8 mouse cellular contexts compared by ENCODE assay signal in genomic region chr4:12170986-12171317, GRCm38 (mm10). TPM values are rescaled to one million over a fixed set of nuclear protein-coding genes. Genes with fewer than 3 reads are reported as not detected.
DNase-seq lines count a peak whose midpoint lies in the region; ATAC-seq and TF ChIP-seq lines count a peak whose summit lies in the region.

No protein-coding gene starts in this region.

- intact Hi-C loops in heart, postnatal 14 days (cut with DNase I), result no loop called here
- intact Hi-C loops in gastrocnemius, postnatal 36 days (cut with DNase I), result no loop called here
- intact Hi-C loops in left cerebral cortex, postnatal 10 days (cut with DNase I), result no loop called here

- H3K27me3 ChIP-seq in heart, embryonic 13.5 days (replicated peaks), result no peaks in the 10 kb centered on the region
- H3K27me3 ChIP-seq in E14TG2a.4 (ENCODE audit: insufficient read depth, low read length), result 0 out of 2 replicates have a peak, but pooled peaks cover 3% of the 10 kb centered on the region
- no peaks in the 10 kb centered on the region for H3K27me3 ChIP-seq in forebrain, embryonic 15.5 days
- H3K27me3 ChIP-seq in liver, embryonic 16.5 days (ENCODE audit: control insufficient read depth, insufficient read depth, low read depth, low read length), result peaks cover 5% of the 10 kb centered on the region

- H3K27ac ChIP-seq in heart, embryonic 13.5 days (replicated peaks), result peak overlapping the region; percentile 84
- H3K27ac ChIP-seq in forebrain, embryonic 15.5 days (replicated peaks), result peak overlapping the region; percentile 94
- H3K27ac ChIP-seq in liver, embryonic 16.5 days (ENCODE audit: low read length), result no peak overlapping the region; the same call in 1 of the 2 replicates

- H3K4me1 ChIP-seq in heart, embryonic 13.5 days, result peaks cover 8% of the 10 kb centered on the region
- H3K4me1 ChIP-seq in E14TG2a.4 (replicated peaks; ENCODE audit: low read depth, low read length), result peaks cover 12% of the 10 kb centered on the region
- peaks cover 13% of the 10 kb centered on the region for H3K4me1 ChIP-seq in forebrain, embryonic 15.5 days
- H3K4me1 ChIP-seq in liver, embryonic 16.5 days (ENCODE audit: control insufficient read depth, low read depth, low read length), result peaks cover 3% of the 10 kb centered on the region

- peaks cover 31% of the 10 kb centered on the region for H3K36me3 ChIP-seq in heart, embryonic 13.5 days
- peaks cover 20% of the 10 kb centered on the region for H3K36me3 ChIP-seq in E14TG2a.4 (ENCODE audit: insufficient read depth, low read length)
- H3K36me3 ChIP-seq in forebrain, embryonic 15.5 days, result peaks cover 22% of the 10 kb centered on the region
- H3K36me3 ChIP-seq in liver, embryonic 16.5 days (ENCODE audit: control insufficient read depth, insufficient read depth), result no peaks in the 10 kb centered on the region; the same call in 1 of the 2 replicates

- ATAC-seq in heart, embryonic 13.5 days (ENCODE audit: extremely low read depth, insufficient number of reproducible peaks, low FRiP score, low TSS enrichment), result no peak
- ATAC-seq in forebrain, embryonic 15.5 days (replicated peaks), result no peak
- ATAC-seq in liver, embryonic 16.5 days (ENCODE audit: low read depth), result no peak

- no peaks in the 10 kb centered on the region for H3K9me3 ChIP-seq in heart, embryonic 13.5 days
- H3K9me3 ChIP-seq in E14TG2a.4 (ENCODE audit: low read length), result no peaks in the 10 kb centered on the region
- no peaks in the 10 kb centered on the region for H3K9me3 ChIP-seq in forebrain, embryonic 15.5 days
- H3K9me3 ChIP-seq in liver, embryonic 16.5 days (replicated peaks; ENCODE audit: control insufficient read depth, low read length), result no peaks in the 10 kb centered on the region

- H3K4me3 ChIP-seq in heart, embryonic 13.5 days, result peak overlapping the region; percentile 81
- peak overlapping the region; percentile 90 for H3K4me3 ChIP-seq in E14TG2a.4 (replicated peaks; ENCODE audit: low read length)
- peak overlapping the region; percentile 94 for H3K4me3 ChIP-seq in forebrain, embryonic 15.5 days
- peak overlapping the region; percentile 70 for H3K4me3 ChIP-seq in liver, embryonic 16.5 days (ENCODE audit: low read depth, low read length)

- H3K9ac ChIP-seq in heart, embryonic 13.5 days, result peak overlapping the region; percentile 93
- H3K9ac ChIP-seq in forebrain, embryonic 15.5 days (replicated peaks), result peak overlapping the region; percentile 98
- H3K9ac ChIP-seq in liver, embryonic 16.5 days (ENCODE audit: low read depth, low read length), result peak overlapping the region; percentile 71

- TF ChIP-seq CTCF in E14TG2a.4 (conservative IDR thresholded peaks at IDR 0.05; ENCODE audit: low read length), result no peak

- peak overlapping the region; percentile 74 for H3K4me2 ChIP-seq in heart, embryonic 13.5 days
- H3K4me2 ChIP-seq in forebrain, embryonic 15.5 days (replicated peaks), result peak overlapping the region; percentile 70
- H3K4me2 ChIP-seq in liver, embryonic 16.5 days (ENCODE audit: low read depth, low read length), result peak overlapping the region; percentile 71

- WGBS in heart, embryonic 13.5 days, result 16% methylated on average over 9 of the region's 9 CpGs
- 8% methylated on average over 9 of the region's 9 CpGs for WGBS in forebrain, embryonic 15.5 days
- 18% methylated on average over 9 of the region's 9 CpGs for WGBS in liver, embryonic 16.5 days (ENCODE audit: insufficient replicate concordance)

- no peak for DNase-seq in heart, postnatal 14 days
- DNase-seq in frontal cortex, postnatal 10 days (ENCODE audit: low spot score in 2 of 2), result no peak
- DNase-seq in gastrocnemius, postnatal 36 days, result no peak
- DNase-seq in left cerebral cortex, postnatal 10 days (ENCODE audit: extremely low spot score in 1 of 2, low spot score in 2 of 2), result no peak

RNA-seq across cellular contexts. Expression of gene Fam92a, which starts 0.9 kb away (rescaled TPM):
- polyA plus RNA-seq in heart, embryonic 13.5 days (2015; fragmentation: Nextera tagmentation; extraction: Ambion mirVana), result 59.5 and 64.4 TPM in 2 replicates
- 10 to 100 TPM; 20.6 to 22.0 TPM for total RNA-seq in heart, postnatal 14 days (2021)
- 94.6 and 103 TPM in 2 replicates for polyA plus RNA-seq in forebrain, embryonic 15.5 days (2015; fragmentation: Nextera tagmentation; extraction: Ambion mirVana)
- polyA plus RNA-seq in liver, embryonic 16.5 days (2015; fragmentation: Nextera tagmentation; extraction: Ambion mirVana), result 12.3 and 14.5 TPM in 2 replicates
- total RNA-seq in gastrocnemius, postnatal 36 days (2021), result 1 to 10 TPM; 7.9 to 8.8 TPM
- total RNA-seq in left cerebral cortex, postnatal 10 days (2021), result 10 to 100 TPM; 88.7 to 93.1 TPM

RNA-seq across cellular contexts. Expression of gene Rbm12b1, which starts 30.9 kb away (rescaled TPM):
- 4.3 and 4.6 TPM in 2 replicates for polyA plus RNA-seq in heart, embryonic 13.5 days (2015; fragmentation: Nextera tagmentation; extraction: Ambion mirVana)
- 1 to 10 TPM; 8.0 to 9.7 TPM for total RNA-seq in heart, postnatal 14 days (2021)
- polyA plus RNA-seq in forebrain, embryonic 15.5 days (2015; fragmentation: Nextera tagmentation; extraction: Ambion mirVana), result 10.1 and 10.2 TPM in 2 replicates
- 1.9 and 2.6 TPM in 2 replicates for polyA plus RNA-seq in liver, embryonic 16.5 days (2015; fragmentation: Nextera tagmentation; extraction: Ambion mirVana)
- 1 to 10 TPM; 3.3 to 3.8 TPM for total RNA-seq in gastrocnemius, postnatal 36 days (2021)
- total RNA-seq in left cerebral cortex, postnatal 10 days (2021), result 10 to 100 TPM; 12.8 to 19.5 TPM
